Mouse (Mus musculus) thymus, postnatal 0 days (tissue): ENCODE measurements at regions not wholly inside any gene's neighbourhood (a gene's known extent, or its start where the extent isn't known, plus 50 kb on each side); places are given as distances from the start of the nearest gene placed in this dataset.
A peak's percentile ranks its signal among the peaks of the same experiment; 100 is the strongest.

Experiments
- DNase-seq: peaks from one replicate; pipeline ENCODE4 v3.0.0-alpha.2; 2015; ENCODE audit warnings: low spot score

DNA sequence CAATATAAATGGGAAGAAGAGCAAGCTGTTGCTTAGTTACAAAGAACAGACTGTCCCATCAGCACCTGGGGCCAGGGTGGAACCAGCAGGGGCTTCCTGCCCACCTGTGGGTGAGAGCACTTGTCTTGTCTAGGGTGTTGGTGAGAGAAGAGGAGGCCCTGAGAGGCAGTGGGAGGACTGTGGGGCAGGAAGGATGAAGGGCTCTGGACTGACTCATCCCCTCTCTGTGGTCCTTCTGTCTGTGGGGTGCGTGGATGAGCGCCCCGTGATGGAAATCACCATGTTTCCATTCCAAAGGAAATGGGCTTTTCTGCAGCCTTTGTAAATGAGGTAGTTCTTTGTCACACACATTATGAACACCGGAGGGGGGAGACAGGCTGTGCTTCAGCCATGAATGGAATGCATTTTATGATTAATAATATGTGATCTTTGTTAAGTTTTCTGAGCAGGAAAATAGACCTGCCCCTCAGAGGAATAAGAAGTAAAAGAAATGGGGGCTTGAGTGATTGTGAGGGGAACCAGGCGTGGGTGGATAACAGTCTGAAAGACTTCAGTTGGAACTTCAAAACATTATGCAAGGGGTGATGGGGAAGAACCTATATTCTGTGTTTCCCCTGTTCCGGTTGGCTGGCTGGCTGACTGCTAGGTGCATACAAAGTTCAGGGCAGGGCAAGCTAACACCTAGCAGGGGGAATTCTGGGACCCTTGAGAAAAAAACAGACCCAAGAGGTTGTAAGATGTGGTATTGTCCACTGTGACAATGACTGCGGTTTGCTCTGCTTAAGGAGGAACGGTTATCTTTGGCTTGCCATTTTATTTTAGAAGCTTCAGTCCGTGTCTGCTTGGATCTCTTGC, 237.3 kb downstream of the Gadd45g start:
- peak; percentile 60 for DNase-seq

- DNase-seq, result peak; percentile 40
Observed at GRCm38 (mm10) chr13:52085110-52085509, 238.6 kb downstream of the Gadd45g start.

GRCm38 (mm10) chr13:52088319-52088718, 241.8 kb downstream of the Gadd45g start:
- no peak for DNase-seq

- DNase-seq, result no peak
Observed at GRCm38 (mm10) chr13:52090365-52090764, 243.9 kb downstream of the Gadd45g start.

GRCm38 (mm10) chr13:52094785-52095184, 248.3 kb downstream of the Gadd45g start:
- DNase-seq, result no peak

DNA sequence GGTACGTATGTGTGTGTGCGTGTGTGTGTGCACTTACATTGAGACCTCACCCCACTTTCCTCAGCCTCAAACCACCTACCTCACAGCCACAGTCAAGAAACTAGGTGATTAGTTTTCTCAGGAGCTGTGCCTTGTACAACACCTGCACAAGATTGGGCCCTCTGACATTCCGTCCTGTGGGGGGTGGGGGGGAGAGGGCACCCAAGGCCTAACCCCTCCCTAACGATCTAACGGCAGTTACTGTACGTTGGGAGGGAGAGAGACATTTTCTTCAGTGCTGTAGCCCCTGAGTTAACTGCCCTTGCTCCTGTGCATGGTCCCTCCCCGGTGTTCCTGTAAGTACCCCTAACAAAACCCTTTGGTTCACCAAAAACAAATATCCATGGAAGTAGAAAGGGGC, 250.0 kb downstream of the Gadd45g start:
- peak; percentile 65 for DNase-seq

DNA sequence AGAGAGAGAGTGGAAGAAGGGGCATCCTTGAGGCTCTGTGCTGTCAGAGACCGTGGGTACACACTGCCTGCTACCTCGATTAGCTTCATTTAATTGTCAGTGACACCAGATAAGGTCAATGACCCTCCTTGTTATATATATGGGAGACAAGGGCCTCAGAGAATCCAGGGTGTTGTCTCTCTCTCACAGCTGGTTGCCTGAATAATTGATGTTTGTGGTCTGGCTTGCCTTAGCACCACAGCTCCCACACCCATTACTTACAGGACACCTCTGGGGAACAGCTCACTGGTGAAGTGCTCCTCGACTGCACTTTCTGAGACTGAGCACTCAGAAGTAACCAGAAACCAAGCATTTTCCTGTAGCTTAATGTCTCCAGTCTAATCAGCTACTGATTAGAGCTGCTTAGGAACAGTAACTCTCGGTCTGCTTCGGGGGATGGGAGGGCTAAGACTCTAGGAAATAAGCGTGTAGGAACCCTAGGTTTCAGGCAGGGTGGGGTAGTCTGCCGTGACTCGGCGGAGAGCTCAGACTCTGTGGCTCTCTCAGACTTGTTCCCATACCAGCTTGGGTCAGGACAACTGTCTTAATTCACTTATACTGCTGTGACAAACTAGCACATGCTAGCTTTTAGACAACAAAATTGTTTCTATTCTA, 259.6 kb downstream of the Gadd45g start:
- no peak for DNase-seq

DNA sequence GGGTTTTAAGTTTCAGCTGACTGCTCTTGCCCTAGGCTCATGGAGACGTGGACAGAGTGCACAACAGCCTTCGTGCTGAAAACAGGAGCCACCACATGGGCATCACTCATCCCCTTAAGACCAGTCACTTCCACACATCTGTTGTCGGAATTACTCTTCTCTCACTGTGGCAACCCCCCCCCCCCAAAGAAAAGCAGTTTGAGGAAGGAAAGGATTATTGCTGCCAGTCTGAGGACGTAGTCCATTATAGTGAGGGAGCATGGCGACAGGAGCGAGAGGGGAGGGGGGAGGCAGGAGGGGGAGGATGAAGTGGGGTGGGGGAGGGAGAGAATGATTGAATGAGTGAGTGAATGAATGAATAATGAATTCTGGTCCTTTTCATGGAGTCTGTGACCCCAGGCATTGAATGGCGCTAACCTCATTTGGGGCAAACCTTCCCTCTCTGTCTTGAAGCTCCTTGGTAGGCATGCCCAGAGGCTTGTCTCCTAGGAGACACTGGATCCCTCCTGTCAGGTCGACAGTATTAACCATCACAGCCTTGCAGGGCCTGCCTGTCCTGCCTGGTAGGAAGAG, 262.0 kb downstream of the Gadd45g start:
- DNase-seq, result no peak

DNA sequence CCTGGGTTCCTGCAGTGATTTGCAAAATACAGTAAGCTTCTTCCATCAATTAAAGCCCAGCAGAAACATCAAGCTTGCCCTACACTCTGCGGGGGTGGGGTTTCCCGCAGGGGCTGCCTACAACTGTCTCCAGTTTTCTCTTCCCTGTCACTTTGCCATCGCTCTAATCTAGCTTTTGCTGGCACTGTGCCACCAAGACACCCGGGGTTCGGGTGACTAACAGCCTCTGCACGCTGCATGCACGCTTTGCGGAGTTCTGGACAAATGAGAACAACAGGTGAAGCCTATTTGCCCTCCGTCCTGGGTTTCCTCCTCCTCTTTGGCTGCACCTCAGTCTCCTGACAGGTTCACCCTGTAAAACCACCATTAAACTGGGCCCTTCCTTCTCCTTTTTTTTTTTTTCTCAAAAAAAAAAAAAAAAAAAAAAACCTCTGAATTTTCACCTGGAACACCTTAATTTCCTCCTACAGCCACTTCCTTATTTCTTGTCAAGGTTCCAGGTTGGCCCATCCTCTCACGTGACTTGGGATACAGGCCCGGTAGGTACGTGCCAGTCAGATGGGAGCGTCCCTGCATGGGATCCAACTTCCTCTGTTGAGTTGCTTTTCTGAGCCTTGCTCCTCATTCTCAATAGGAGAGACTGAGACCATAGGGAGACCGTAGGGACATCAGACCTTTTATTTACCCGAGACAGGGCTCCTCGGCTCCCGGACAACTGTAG, 262.7 kb downstream of the Gadd45g start:
- DNase-seq, result no peak

DNA sequence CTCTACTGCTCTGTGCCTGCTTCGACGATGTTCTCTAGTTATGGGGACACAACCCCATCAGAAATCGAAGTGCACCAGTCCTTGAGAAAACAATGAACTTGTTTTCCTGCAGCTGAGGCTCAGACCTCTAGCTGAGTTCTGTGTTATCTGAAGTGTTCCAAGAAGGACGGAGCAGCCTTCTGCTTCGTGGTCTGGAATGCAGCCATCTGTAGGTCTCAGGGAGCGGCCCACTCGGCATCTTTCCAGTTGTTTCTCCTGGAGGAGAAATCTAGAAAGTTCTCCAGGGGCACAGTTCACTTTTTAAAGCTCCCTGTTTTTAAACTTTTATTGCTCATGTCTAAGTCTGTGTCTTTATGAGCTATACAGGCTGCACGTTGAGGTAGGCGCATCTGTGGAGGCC, 264.3 kb downstream of the Gadd45g start:
- DNase-seq, result no peak

- DNase-seq, result no peak
Observed at GRCm38 (mm10) chr13:52113549-52113948, 267.1 kb downstream of the Gadd45g start.

DNA sequence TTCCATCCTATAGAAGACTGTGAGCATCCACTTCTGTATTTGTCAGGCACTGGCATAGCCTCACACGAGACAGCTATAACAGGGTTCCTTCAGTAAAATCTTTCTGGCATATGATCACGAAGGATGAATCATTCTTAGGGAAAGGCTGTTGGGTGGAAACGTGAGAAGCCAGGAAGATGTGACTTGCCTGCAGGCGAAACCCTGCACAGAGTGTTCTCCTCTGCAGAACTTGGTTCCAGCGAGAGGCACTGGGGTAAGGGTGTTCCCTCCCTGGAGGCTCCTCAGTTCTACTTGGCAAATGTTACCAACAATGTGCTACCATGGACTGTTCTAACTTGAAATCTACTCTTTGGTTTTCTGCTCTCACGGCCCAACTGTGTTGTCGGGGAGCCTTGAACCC, 268.0 kb downstream of the Gadd45g start:
- DNase-seq, result no peak

DNA sequence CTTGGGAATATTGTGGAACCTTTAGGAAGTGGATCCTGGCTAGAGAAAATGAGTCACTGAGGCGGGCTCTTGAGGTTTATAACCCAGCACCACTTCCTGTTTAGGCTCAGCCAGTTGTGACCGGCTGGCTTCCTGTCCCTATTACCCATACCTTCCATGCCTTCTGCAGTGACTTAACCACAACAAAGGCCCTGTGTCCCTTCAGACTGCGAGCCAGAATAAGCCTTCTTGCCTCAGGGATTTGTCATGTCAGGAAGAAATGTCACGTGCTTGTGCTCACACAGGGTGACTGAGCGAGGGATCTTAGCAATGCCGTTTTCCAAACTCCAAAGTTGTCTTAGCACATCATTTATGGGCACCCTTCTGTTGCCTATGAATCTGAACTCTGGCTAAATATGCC, 268.5 kb downstream of the Gadd45g start:
- DNase-seq, result peak; percentile 35

- DNase-seq, result no peak
Observed at GRCm38 (mm10) chr13:52116241-52116640, 269.8 kb downstream of the Gadd45g start.

GRCm38 (mm10) chr13:52116756-52117155, 270.3 kb downstream of the Gadd45g start:
- DNase-seq, result no peak

DNA sequence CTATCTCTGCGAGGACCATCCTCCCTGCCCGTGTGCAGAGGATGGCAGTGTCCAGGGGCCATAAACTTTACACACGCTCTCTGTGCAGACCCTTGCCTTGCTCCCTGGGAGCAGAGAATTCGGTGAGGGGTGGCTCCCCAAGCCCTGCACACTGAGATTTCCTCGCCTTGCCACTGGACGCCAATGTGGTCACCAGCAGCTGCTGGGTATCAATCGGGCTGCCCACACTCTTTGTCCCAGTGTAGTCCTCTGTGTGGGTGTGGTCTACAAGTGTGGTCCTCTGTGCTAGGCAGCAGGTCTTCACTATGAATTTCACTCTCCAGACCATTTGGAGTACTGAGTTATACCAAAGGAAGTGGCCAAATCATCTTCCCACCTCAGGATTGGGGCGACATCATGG, 274.3 kb downstream of the Gadd45g start:
- no peak for DNase-seq

DNA sequence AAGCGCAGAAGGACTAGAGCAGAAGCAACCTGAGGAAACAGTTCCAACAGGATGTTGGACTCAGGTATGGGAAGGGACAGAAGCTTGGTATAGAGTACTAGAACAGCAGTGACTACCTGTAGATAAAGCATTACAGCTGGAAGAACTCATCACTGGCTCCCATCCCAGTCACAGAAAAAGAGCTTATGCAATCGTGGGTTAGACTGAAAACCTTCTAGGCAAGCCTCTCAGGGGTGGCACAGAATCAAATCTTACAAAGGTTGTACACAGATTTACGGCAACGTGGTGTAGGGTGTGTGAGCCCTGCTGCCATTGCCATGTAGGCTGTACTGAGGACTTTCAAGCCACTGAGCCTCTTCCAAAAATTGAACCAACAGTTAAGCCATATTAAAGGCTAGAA, 278.6 kb downstream of the Gadd45g start:
- no peak for DNase-seq

DNA sequence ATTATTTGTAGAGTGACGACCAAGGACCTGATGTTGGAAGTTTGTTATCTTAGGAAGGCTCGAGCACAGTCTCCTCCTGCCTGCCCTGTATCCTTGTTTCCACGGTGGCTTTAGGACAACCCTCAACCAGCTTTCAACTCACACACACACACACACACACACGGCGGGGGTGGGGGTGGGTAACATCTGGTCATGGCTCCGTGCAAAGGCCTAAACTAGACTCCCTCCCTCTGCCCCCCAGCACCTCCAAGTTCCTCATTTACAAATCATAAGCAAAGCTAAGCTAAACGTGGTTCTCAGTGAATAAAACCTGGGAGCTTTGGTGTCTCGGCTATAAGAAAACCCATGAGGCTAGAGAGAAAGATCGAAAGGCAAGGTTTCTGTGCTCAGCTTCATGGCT, 281.3 kb downstream of the Gadd45g start:
- no peak for DNase-seq

GRCm38 (mm10) chr13:52129466-52129865, 283.0 kb downstream of the Gadd45g start:
- DNase-seq, result no peak

DNA sequence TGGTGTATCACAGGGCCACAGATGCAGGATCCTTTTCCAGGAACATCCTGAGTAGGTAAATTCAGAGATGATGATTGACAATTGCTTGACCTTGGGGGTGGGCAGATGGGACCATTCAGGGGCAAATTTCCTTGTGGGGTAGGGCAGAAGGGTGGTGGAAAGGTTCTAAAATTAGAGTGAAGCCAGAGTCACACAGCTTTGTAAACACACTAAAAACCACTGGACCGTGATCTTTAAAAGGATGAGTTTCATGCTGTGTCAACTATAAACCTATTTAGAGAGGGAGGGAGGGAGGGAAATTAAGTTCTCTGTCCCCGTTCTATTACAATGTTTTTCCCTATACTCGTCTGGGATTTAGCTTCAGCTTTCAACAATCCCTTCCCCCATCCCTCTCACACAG, 286.7 kb downstream of the Gadd45g start:
- no peak for DNase-seq

GRCm38 (mm10) chr13:52138331-52138945, 292.0 kb downstream of the Gadd45g start:
- DNase-seq, result no peak
